Mouse (Mus musculus) brain, adult 2 months (tissue): ENCODE measurements around the gene Bend6.

Experiments
- DNase-seq: peaks from one replicate; pipeline ENCODE4 v3.0.0; 2011; ENCODE audit warnings: low read depth, low spot score

Bend6 gene

DNA sequence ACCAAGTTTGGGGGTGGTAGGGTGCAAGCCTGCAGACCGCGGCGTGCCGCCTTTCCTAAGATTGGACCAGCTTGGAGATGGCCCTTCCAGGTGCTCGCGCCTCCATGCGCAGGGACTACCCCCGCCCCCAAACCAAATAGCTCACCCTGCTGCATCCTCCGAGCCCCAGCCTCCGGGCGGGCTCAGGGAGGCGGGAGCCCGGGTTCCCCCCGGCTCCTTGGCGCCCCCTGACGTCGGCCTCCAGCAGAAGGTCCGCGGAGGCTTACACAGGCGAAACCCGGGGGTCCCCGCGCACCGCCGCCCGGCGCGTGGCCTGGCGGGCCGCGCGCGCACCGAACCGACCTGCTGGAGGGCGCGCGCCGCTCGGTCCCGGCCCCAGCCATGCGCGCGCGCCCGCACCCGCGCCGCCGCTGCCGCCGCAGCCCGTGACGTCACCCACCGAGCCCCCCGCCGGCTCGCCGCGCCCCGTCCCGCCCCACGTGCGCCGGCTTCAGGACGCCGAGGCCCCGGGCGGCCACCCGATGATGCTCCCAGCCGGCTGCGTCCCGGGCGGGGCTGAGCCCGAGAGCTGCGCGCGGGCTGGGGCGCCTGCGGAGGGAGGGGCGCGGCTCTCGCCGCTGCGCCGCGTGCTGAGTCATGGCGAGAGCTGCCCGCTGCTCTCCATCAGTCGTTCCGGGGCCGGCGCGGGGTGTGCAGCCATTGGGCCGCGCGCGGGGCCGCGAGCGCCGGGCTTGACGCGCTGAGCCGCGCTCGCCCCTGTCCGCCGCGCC is at the start of gene Bend6:
Bend6 (minus strand) TSS at position 396 of the 770 bp plus-strand sequence.
- peak; percentile 91 for DNase-seq

DNA sequence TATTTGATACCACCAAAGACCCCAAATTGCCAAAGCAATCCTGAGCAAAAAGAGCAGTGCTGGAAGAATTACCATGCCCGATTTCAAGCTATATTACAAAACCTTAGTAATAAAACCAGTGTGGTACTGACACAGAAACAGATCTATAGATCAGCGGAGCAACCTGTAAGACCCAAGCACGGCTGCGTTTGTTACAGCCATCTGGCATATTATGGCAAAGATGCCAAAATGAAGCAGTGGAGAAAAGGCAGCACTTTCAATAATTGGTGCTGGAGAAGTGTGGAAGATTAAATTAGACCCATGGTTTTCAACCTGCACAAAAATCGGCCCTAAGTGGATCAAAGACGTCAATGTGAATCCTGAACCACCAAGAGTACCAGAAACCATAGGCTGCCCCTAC is 48.0 kb upstream of the Bend6 start:
- no peak for DNase-seq

DNA sequence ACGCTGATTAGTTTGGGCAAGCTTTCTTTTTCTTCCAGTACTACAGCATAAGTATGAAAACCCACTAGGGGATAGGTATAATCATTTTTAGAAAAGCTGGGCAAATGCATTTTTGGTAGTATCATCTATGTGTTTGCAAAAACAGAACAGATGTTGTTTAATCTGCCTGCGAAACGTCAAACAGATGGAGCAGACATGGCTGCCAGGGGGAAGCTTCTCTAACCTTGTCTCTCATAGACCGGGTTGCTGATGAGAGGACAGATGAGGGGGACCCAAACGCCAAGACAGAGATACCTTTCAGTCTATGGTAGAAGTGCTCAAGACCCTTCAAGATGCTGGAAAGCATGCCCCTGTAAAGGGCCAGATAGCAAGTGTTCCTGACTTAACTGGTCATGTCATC is 40.9 kb upstream of the Bend6 start:
- peak; percentile 47 for DNase-seq

DNA sequence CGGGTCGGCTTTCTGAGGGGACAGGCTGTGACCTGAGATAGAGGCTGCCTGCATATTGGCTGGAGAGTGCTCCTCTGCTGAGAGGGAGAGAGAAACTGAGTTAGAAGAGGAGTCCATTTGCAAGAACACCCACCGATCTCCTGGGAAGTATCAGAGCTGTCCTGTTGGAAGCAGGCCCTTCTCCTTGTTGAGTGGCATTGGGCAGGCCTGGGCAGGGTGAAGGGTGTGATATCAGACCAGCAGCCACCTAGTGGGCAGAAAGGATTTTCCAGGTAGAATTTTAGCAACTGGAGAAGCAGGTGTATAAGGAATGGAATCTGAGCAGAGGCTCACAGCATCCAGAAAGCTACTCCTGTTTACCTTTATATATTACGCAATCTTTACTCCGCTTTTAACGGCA is 40.2 kb upstream of the Bend6 start:
- peak; percentile 70 for DNase-seq

DNA sequence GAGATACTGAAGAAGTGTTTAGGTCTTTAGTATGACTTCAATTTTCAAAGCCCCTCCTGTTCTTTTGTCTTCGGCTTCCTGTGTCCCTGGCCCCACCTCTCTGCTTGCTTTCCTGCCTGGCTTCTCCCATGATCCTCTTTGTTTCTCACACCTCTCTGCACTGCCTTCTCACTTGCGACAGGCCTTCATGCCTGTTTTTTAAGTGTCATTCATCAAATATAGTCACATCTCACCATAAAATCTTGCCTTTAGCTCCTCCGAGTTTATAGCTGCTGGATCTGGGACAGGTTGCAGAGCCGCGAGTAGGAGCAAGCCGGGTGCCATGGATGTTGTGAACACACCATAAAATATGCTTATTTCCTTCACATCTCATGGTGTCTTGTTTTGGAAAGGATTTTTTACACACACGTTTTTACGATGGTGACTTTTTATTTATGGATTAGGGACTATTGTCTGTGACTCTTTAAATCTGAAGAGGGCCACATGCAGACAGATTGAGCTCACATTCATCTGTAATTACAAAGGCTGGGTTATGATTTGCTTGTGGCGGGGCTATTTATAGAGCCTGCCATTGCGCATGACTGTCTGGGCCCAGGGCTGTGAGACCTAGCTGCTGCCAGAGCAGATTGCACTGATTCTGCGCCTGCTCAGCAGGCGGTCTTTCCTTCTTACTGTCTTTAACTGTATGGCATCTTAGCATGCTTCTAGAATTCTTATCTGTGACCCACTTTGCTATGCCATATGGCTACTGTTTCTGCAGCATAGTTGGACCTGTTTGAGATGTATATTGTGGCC is 39.2 kb upstream of the Bend6 start:
- peak; percentile 97 for DNase-seq

DNA sequence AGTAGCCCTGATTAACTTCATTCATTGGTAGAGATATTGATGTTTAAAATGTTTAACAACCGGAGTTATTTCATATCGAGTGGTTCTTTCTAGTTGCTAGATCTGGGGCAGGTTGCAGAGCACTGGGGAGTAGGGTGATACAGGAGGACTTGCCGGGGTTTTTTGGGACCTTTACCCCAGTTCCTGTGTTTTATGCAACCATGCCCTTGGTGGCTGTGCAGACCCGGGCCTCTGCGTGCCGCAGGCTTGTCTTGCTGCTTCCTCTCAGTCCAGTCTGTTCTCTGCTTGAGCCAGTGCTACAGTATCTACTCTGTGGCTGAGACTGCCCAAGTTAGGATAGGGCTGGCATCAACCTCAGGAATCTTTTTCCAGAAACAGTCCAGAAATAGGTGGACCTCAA is 38.1 kb upstream of the Bend6 start:
- DNase-seq = no peak

DNA sequence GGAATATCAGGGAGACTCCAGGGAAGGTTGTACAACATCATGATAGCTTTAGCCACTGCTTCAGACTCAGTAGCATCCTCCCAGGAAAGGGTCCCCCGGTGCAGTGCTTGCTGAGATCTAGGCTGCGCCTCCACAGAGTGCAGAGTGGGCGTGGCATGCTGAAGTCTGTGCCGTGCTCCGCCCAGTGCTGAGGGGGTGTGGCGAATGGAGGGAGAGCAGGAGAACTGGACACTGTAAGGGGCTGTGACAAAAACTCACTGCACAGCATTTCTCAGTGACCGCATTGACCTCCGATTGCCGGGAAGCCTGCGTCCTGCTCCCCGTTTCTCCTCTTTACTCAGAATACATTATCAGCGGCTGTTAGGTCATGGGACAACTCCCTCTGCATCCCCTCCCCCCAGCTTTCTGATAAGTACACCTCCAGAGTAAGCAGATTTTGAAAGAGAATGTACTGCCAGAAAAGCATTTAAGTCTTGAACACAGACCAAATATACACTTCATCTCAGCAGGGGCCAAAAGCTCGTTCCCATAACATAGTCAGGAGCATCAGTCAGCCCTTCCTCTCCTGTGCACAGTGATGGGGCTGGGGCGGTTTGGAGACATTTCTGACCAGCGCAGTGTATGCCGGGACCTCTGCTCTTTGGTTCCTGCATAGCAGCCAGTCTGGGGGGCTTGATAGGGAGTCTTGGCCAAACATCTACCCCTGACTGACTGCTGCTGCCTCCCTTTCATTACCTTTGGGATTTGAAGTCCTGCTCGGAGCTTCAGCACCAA is 37.5 kb upstream of the Bend6 start:
- peak; percentile 28 for DNase-seq

DNA sequence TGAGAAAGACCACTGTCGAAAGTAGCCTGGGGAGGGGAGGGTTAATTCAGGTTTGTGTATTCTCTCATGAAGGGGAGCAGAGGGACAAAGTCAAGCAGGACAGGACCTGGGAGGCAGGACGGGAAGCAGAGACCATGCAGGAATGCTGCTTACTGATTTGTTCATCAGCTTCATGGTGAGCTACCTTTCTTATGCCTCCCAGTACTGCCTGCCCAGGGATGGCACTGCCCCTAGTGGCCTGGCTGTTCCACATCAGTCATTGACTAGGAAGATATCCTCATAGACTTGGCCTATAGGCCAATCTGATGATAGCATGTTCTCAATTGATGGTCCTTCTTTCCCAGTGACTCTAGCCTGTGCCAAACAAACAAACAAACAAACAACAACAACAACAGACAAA is 36.3 kb upstream of the Bend6 start:
- no peak for DNase-seq

DNA sequence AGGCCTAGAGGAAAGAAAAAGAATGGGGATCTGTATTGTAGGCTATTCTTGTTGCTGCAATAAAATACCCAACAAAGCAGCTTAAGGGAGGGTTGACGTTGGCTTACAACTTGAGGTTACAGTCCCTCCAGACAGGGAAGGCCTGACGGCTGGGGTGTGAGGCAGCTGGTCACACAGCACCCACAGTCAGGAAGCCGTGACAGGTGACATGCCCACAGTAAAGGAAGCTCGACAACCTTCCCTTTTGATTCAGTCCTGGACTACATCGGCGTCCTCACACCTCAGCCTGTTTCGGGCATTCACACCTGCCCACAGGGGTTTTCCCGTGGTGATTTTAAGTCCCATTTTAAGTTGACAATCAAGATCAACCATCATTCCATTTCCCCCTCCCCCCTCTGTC is 35.0 kb upstream of the Bend6 start:
- no peak for DNase-seq

DNA sequence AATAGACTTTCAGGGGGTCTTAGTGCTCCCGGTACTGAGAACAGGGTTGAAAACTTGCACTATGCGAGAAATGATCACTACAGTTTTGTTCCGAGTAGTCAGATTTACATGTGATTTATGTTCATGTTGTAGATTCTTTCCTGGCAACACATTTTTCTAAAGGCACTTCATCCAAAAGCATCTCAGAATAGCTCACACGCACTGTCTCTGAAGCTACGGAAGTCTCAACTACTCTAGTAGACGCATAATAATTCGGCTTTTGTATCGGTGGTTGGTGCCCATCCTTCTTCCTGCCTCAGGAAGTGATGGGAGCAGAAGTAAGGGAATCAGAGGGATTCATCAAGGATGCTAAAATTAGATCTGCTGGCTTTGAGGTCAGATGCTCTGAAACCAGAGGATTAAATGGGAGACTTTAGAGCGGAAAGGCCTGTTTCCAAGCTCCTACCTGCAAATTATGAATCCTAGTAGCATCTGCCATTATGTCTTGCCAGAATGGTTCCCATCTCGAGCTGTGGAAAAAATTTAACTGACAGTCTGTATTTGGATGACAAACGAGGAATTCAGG is 32.8 kb upstream of the Bend6 start:
- peak; percentile 87 for DNase-seq

DNA sequence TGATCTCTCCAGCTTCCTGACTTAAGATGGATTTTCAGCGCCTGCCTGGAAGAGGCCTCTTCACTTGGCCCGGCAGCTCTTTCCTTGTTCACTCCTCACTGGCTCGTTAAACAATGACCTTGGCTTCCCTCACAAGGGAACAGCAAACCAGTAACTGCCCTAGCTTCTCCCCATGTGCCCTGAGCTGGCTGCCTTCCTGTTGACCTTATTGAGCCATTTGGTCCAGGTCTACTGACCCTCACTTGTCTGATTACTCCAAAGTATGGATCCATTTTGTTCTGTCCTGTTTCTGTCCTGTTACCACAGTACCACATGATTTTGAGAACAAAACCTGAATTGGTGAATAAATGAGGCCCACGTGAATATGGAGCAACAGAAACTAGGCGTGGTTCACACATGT is 32.2 kb upstream of the Bend6 start:
- DNase-seq = no peak

DNA sequence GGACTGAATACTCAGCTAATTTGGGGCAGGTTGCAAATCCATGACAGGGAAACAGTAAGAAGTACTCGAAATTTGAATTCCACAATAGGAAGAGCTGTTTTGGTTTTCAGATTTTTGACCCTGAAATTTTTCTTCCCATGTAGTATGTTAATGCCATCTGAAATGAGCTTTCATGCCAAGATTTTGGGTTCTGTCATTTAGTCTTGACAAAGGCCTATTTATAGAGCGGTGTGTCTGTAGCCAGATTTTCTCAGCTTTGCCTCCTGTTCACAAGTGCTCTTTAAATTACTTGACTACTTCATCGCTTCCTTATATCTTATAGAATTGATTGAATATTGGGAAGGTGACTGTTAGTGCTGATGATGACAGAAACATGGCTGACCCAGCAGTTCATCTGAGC is 28.3 kb upstream of the Bend6 start:
- DNase-seq = peak; percentile 86

DNA sequence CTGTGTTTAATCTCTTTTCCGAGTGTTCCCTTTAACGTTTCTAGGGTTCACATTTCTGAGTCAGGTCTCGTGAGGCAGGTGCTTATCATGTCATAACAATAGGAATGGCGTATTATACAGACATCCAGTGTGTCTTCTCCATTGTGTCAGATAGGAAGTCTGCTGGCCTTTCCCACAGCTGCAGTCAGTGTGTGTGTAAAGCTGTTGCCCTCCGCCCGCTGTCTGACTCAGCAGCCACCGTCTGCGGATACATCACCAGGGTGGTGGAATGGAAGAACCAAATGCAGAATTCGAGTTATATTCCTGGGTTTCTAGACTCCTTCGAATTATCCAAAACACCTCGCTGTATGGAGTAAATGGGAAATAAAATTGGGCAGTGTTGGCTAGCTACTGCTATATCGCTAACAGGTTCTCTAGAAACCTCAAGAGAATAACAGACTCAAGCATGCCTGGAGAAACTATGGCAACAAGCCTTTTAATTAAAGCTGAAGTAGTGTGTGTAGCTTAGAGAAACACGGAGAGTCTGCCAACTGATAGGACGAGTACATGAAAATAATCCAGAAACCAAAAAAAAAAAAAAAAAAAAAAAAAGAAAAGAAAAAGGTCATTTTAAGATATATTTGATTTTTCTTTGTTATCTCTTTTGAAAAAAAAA is 25.4 kb upstream of the Bend6 start:
- peak; percentile 61 for DNase-seq

DNA sequence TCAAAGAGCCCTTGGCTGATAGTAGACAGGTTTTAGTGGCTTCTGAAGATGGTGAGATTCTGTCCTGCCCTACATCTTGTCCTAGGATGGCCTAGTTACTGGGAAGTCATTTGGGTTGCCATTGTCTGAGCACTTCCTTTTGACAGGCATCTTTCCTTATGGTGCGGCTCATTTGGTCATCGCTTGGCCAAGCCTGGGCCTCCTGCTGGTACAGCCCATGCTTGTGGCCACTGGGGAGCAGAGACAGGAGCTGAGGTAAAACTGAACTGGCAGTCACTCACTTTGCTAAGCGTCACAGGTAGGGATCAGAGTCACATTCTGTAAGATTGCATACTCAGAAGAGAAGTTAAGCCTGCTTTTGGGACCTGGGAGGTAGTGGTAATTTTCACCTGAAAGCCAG is 24.6 kb upstream of the Bend6 start:
- DNase-seq = peak; percentile 45

DNA sequence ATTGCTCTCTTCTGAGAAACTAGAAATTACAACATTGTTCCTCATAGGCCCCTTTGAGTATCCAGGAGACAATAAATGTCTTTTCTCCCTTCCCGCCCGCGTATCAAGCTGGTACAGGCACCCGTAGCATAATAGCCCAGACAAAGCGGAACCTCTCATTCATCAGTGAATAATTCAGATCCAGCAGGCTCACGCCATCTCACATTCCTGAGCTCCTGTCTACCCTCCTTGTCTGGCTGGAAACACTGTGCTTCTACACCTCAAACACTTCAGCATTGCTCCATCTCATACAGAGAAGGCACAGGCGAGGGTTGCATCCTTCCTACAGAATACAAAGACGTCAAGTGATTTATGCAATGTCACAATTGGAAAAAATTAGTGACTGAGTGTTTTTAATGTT is 24.2 kb upstream of the Bend6 start:
- DNase-seq = no peak

DNA sequence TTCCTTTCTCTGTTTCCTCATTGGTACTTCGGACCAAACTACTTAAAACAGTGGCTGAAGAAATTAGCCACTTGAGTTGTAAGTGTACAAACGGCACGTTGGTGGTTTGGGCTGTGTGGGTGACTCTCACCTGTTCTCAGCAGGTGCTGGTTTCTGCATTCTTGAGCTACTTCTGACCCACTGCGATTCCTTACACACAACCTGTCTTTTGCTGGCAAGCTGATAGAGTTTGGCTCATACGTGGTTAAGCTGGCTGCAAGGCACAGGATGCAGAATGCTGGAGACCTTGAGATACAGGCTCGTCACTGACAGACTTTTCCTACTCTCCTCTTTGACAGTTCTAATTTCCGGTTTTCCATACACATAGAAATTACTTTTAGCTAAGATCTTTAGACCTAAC is 19.9 kb upstream of the Bend6 start:
- peak; percentile 73 for DNase-seq

DNA sequence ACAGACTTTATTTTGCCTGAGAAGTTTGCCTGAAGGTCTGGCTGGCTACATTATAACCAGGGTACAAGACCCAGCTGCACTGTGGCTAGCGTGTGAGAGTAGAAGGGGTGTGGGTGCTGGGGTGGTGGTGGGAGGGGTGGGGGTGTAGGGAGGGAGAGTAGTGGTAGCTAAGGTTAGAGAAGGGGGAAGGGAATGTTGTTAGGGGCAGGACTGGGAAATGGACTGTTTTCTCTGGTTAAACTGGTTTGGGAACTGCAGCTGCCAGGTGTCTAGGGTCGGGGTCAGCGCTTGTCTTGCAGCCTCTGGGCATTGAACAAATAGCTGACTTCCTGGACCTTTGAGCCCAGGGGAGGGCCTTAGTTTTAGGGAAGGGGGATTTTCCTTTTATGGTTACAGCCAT is 17.7 kb upstream of the Bend6 start:
- DNase-seq = no peak

DNA sequence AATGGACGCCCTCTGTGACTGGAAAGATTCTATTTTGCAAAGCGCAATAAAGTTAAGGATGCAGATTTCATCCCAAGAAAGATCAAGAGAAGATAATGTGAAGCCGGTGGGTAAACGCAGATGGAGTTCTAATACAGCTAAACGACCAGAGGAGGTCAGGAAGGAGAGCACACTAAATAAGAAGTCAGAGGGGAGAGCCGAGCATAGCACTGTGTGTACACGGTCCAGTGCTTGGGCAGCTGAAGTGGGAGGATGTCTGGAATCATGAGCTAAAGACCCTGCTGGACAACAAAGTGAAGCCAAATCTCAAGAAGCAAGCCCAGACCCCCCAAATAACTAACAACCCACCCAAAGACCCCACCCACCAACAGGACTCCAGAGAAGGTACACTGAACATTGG is 15.4 kb upstream of the Bend6 start:
- DNase-seq = no peak

DNA sequence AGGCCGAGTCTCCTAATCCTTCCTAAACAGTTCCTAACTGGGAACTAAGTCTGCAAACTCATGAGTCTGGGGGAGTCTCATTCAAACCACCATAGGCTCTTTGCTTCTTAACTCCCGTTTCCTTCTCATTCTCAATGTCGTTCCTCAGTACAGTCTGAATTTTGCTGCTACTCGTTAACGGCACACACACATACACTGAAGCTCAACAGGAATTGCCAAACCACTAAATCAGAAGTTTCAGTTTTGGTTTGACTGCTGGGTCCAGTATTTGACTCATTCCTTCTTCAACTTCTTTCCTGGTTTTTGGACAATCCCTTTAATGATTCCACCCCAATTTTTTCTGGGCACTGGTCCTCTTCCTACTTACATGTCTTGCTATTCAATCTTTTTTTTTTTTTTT is 8.9 kb upstream of the Bend6 start:
- DNase-seq = no peak

DNA sequence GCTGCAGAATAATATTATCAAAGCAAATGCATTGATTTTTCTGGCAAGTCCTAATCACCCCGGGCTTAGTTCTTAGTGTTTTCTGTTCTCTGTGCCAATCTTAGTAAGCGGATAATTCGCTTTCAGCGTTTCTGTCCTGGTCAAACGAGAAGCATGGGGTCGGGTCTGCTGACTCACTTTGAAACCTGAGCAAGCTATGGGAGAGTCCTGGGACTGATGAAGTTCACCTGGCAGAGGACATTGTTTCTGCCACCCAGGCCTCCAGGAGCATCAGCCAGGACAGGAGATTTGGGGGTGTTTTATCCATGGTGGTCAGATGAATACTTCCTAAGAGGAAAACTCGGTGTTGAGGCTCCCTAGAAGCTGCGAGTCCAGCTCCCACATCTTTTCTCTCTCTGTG is 4.0 kb upstream of the Bend6 start:
- DNase-seq = no peak

DNA sequence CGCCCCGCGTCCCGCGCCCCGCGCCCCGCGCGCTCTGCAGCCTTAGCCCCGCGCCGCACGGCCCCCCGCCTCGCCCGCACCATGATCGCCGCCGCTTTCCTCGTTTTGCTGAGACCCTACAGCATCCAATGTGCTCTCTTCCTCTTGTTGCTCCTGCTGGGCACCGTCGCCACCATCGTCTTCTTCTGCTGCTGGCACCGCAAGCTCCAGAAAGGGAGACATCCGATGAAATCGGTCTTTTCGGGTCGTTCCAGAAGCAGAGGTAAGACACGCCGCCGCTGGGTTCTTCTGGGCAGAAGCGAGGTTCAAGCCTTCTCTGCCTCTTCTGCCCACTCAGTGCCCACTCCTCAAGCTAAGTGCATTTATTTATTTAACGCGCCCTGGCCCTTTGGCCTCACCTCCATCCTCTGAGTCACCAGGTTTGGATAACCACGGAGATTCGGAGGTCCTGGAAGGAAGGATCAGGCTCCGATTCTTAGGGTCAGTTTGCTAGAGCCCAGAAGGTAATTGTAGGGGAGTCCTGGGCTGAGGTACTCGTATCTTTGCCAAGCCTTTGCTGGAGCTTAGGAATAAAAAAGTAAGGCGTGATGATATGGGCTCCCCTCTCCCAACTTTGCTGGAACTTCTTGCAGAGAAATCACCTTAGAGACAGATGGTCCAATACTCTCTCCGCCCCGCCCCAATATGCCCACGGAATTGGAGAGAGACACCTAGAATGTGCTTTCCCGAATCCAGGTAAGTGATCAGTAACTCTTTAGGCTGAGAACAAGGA is 761 bp upstream of the Bend6 start, which contains the start of gene Dst:
Dst (plus strand) TSS at position 35 of the 772 bp plus-strand sequence.
- no peak for DNase-seq
